Mouse (Mus musculus) left cerebral cortex, adult 2 months (tissue): ENCODE data around the gene Ugt1a6b. TPM values are rescaled to one million over a fixed set of nuclear protein-coding genes. Genes with fewer than 3 reads are reported as not detected.
"Not testable (repeated sequence)": the region's sequence is repeated elsewhere in the genome, so short reads cannot be mapped to it uniquely, and the experiment has no call there.

Source experiments
- DNase-seq, 2 experiments: peaks; one replicate each; pipeline ENCODE4 v3.0.0; 2021 to 2022; ENCODE audit warnings: low spot score in 2 of 2, mixed read lengths in 1 of 2; ENCODE audit errors: extremely low spot score in 1 of 2
- H3K27ac ChIP-seq: fragments of 200-600 bp; 2 replicates; pipeline ENCODE4 v1.8.1; 2022
- H3K4me3 ChIP-seq: fragments of 200-600 bp; 2 replicates; pipeline ENCODE4 v1.8.1; 2022
- CTCF ChIP-seq: fragments of 200-600 bp; IDR thresholded peaks from 2 replicates; pipeline ENCODE4 v1.8.1; 2022; ENCODE audit warnings: antibody characterized with exemption, mild to moderate bottlenecking, moderate library complexity
- intact Hi-C: fragments of 180-260 bp; cut with DNase I; formaldehyde crosslinking; loops from one replicate; pipeline ENCODE4 v1.15.1; 2025
- total RNA-seq, 2 experiments: library from RNA; stranded (reverse); gene quantifications; 2 replicates each; pipeline ENCODE4 v1.2.3; 2021

Ugt1a6b gene
- total RNA-seq, 2 experiments from 2014 or later: not detected

DNA sequence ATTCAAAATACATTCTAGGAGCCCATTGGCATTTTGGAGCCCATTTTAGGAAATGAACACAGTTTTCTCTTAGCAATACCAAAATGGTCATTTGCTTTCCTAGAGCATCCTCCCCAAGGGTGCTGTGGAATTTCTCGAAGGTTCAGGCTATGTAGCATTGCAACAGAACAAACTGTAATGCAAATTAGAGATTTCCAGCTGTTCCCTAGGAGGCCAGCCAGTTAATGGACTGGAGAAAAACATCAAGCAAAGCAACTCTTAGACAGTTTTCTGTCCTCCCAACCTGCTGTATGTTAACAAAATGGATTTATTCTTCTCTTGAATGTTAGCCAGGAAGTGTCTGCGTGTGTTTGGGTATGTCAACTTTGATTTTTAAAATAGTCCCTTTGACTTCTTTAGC, 33.6 kb downstream of the Ugt1a6b start:
- intact Hi-C loops: no loop called here

GRCm38 (mm10) chr1:88137264-88137663, 34.2 kb downstream of the Ugt1a6b start:
- H3K4me3 ChIP-seq: no peak overlapping the region
- DNase-seq: no peak
- no peak for TF ChIP-seq CTCF
- no peak overlapping the region for H3K27ac ChIP-seq
- intact Hi-C loops: no loop called here

More for the DNA sequence above, 33.6 kb downstream of the Ugt1a6b start:
- no peak for TF ChIP-seq CTCF
- H3K4me3 ChIP-seq: no peak overlapping the region
- H3K27ac ChIP-seq: no peak overlapping the region
- DNase-seq: no peak

GRCm38 (mm10) chr1:88138145-88138544, 35.1 kb downstream of the Ugt1a6b start:
- TF ChIP-seq CTCF: no peak
- no peak overlapping the region for H3K27ac ChIP-seq
- intact Hi-C loops: no loop called here
- DNase-seq: no peak
- H3K4me3 ChIP-seq: no peak overlapping the region

- H3K4me3 ChIP-seq, intact Hi-C loops, H3K27ac ChIP-seq, DNase-seq: not testable (repeated sequence)
Observed at GRCm38 (mm10) chr1:88140492-88140891, 37.4 kb downstream of the Ugt1a6b start.

- TF ChIP-seq CTCF: peak; percentile 27
- peak; percentile 12 to 24 for DNase-seq
- intact Hi-C loops, H3K4me3 ChIP-seq, H3K27ac ChIP-seq: not testable (repeated sequence)
Observed at GRCm38 (mm10) chr1:88143966-88144675, 41.1 kb downstream of the Ugt1a6b start.

GRCm38 (mm10) chr1:88145278-88145677, 42.2 kb downstream of the Ugt1a6b start:
- H3K4me3 ChIP-seq, intact Hi-C loops, H3K27ac ChIP-seq, DNase-seq: not testable (repeated sequence)
- TF ChIP-seq CTCF: peak; percentile 9

- DNase-seq, H3K4me3 ChIP-seq, H3K27ac ChIP-seq, intact Hi-C loops: not testable (repeated sequence)
- peak; percentile 17 for TF ChIP-seq CTCF
Observed at GRCm38 (mm10) chr1:88150133-88150532, 47.1 kb downstream of the Ugt1a6b start.

DNA sequence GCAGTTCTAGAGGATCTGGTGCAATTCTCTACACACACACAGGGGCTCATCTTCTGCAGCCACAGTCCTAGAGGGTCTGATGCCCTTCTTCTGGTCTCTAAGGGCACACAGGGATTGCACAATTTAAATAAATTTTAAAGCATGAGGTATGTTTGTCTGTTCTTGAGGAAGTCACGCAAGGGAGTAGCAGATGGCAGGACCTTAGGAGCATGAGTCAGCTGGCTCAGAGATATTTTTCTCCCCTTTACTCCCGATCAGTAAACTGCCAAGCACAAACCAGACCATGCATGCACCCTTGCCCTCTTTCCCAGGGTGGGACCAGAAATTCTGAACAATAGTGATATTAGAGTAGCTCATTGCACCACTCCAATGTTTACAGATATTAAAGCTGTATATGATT, 55.4 kb downstream of the Ugt1a6b start:
- no peak for TF ChIP-seq CTCF
- intact Hi-C loops: no loop called here
- Histone ChIP-seq H3K4me3 (no peak overlapping the region), H3K27ac (no peak overlapping the region)
- DNase-seq: no peak

DNA sequence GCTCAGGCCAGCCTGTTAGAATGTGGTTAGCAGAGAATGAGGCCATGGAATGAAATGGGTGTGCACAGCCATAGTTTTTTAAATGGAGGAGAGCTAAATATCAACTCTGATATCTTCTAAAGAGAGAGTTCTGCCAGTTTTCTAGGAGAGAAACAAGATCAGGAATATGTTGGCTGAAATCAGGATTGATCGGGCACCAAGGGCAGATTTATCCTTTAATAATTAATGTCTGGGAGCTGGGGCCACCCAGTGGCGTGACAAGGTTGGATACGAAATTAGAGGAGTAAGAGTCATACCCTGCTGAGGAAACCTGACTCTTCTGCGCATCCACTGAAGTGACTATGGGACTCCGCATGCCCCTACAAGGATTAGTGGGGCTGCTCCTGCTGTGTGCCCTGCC, 62.7 kb downstream of the Ugt1a6b start, which contains the start of gene Ugt1a5:
TSS of gene Ugt1a5 (plus strand) at position 302 of the 400 bp plus-strand sequence.
- DNase-seq: no peak

GRCm38 (mm10) chr1:88172190-88172589, 69.1 kb downstream of the Ugt1a6b start:
- H3K4me3 ChIP-seq, intact Hi-C loops, H3K27ac ChIP-seq, DNase-seq: not testable (repeated sequence)

More for the DNA sequence above, 62.7 kb downstream of the Ugt1a6b start, which contains the start of gene Ugt1a5:
- no peak within 1 kb of the TSS for H3K4me3 ChIP-seq
- no peak for TF ChIP-seq CTCF
- intact Hi-C loops: no loop called here
- H3K27ac ChIP-seq: no peak within 1 kb of the TSS

- TF ChIP-seq CTCF: no peak
- no peak overlapping the region for H3K4me3 ChIP-seq
- H3K27ac ChIP-seq: no peak overlapping the region
- no peak for DNase-seq
- intact Hi-C loops: no loop called here
Observed at GRCm38 (mm10) chr1:88179657-88180056, 76.6 kb downstream of the Ugt1a6b start.

DNA sequence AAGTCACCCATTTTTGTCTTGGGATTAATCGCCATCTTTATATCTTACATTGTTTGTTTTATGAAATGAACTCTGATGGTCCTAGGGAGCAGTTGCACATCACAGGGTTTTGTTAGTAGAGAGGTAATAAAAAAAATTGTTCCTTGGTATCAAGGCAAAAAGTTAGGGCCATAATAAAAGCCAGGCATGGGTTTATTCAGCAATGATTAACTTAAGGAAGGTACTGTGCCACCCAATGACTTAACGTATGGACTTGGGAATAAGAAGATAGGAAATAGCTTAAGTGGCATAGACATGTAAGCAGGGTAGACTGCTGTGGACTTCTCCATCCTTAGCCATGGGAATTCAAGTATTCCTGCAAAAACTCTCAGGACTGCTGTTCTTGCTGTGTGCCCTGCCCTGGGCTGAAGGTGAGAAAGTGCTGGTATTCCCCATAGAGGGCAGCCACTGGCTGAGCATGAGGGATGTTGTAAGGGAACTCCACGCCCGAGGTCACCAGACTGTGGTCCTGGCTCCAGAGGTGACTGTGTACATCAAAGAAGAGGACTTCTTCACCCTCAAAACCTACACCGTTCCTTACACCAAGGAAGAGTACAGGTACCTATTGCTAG, 83.4 kb downstream of the Ugt1a6b start:
- no peak overlapping the region for H3K27ac ChIP-seq
- no peak for TF ChIP-seq CTCF
- DNase-seq: no peak
- intact Hi-C loops: no loop called here
- no peak overlapping the region for H3K4me3 ChIP-seq

GRCm38 (mm10) chr1:88192136-88192535, 89.1 kb downstream of the Ugt1a6b start:
- TF ChIP-seq CTCF: no peak
- intact Hi-C loops: no loop called here
- Histone ChIP-seq H3K27ac (no peak overlapping the region), H3K4me3 (no peak overlapping the region)
- no peak for DNase-seq
